Mouse (Mus musculus): ENCODE measurements around the gene Kcnh2. TPM values are rescaled to one million over a fixed set of nuclear protein-coding genes. Genes with fewer than 3 reads are reported as not detected.
"Not testable (repeated sequence)": the region's sequence is repeated elsewhere in the genome, so short reads cannot be mapped to it uniquely, and the experiment has no call there.

Kcnh2 gene
- total RNA-seq (2021) = 1 to 10 TPM; 1.4 to 2.2 TPM
- long read RNA-seq, experiment 1, partial matches to known transcripts = 1 of 3 reads
- long read RNA-seq, experiment 1, other reads (novel, unspliced or antisense) = 0 of 3 reads
- long read RNA-seq, experiment 2, partial matches to known transcripts = 0 of 2 reads
- long read RNA-seq, experiment 2, other reads (novel, unspliced or antisense) = 0 of 2 reads

- Histone ChIP-seq H3K27ac (no peak within 1 kb of the TSS), H3K4me3 (peak within 1 kb of the TSS; percentile 76)
- no peak for DNase-seq
- intact Hi-C loops (cut with DNase I) = no loop called here
- no peak for TF ChIP-seq CTCF (IDR thresholded peaks at IDR 0.05)
Measured at GRCm38 (mm10) chr5:24351278-24351677, at the start of gene Kcnh2. Gene Kcnh2 (minus strand): TSS chr5:24351604.

DNA sequence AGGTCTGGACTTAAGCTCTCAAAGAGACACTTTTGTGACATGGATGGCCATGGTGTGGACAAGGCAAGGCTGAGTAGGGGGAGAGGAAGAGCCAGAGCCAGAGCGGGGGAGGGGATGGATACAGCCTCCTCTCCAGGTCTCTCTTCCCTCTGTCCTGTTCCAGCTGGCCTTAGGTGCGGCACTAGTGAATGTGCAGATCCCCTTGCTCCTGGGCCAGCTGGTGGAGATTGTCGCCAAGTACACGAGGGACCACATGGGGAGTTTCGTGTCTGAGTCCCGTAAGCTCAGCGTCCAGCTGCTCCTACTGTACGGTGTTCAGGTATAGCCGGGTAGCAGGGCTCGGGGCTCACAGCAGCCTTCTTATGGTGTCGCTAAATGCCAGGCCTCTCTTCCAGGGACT is 49.0 kb upstream of the Kcnh2 start:
- peak; percentile 58 for DNase-seq
- Histone ChIP-seq H3K27ac (peak overlapping the region; percentile 38; the same call in 1 of the 2 replicates), H3K4me3 (no peak overlapping the region)
- TF ChIP-seq CTCF (IDR thresholded peaks at IDR 0.05) = no peak
- intact Hi-C loops (cut with DNase I) = no loop called here

DNA sequence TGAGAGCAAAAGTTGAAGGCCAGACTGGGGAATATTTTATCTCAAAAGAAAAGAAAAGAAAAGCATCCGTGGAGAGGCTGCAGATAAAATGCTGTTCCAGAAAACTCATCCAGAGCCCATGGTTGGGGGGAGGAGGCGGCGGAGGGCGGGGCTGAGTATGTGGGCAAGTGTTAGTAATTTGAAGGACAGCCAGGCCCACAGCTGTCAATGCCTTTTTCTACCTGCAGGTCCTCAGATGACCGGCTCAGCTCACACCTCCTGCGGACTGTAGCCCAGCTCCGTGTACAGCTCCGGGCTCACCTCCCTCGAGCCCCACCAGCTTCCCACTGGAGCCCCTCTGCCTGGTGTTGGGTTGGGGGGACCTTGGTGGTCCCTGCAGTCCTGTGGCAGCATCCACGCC is 48.3 kb upstream of the Kcnh2 start:
- TF ChIP-seq CTCF (IDR thresholded peaks at IDR 0.05) = no peak
- Histone ChIP-seq H3K4me3 (no peak overlapping the region; the same call in 1 of the 2 replicates), H3K27ac (peak overlapping the region; percentile 38; the same call in 1 of the 2 replicates)
- DNase-seq = peak; percentile 54
- intact Hi-C loops (cut with DNase I) = loop anchor here (5.0 kb wide), 1 partner anchor 73 kb away; no protein-coding TSS in a partner anchor

GRCm38 (mm10) chr5:24396254-24396653 is 44.9 kb upstream of the Kcnh2 start:
- not testable (repeated sequence) for H3K27ac ChIP-seq, H3K4me3 ChIP-seq, DNase-seq
- TF ChIP-seq CTCF (IDR thresholded peaks at IDR 0.05) = peak; percentile 44
- intact Hi-C loops (cut with DNase I) = loop anchor here (5.0 kb wide), 1 partner anchor 76 kb away; no protein-coding TSS in a partner anchor

- intact Hi-C loops (cut with DNase I) = no loop called here
- DNase-seq = peak; percentile 96
- peak overlapping the region; percentile 86 for H3K4me3 ChIP-seq
- TF ChIP-seq CTCF (IDR thresholded peaks at IDR 0.05) = peak; percentile 87
- H3K27ac ChIP-seq = peak overlapping the region; percentile 98
Measured at GRCm38 (mm10) chr5:24394165-24394894, 42.9 kb upstream of the Kcnh2 start.

DNA sequence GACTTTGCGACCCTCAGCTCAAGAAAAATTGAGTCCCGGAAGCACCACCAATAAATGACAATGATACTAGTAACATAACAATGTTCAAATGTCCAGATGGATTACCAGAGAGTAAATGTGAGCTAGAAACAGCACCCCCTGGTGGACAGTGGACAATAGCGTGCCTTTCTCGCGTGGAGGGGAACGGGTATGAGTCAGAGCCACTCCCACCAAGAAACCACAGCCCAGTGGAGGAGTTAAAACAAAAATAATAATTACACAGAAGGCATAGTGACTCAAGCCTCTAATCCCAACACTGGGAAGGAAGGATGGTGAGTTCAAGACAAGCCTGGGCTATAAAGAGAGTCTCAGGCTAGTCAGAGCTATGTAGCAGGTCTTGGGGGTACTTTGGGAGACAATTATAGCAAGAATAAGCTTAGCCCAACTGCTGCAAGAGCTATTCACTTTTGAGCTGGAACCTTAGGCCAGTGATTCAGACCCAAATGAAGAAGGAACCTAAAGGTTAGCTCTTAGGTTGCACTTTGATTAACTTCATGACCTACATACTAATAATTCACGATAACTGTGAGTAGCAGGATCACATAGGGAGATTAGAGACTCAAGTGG is 42.1 kb upstream of the Kcnh2 start, which contains the start of gene Abcb8:
TSS of gene Abcb8 (plus strand) at position 272 of the 606 bp plus-strand sequence.
- peak; percentile 77 for DNase-seq
- intact Hi-C loops (cut with DNase I) = no loop called here
- peak; percentile 90 for TF ChIP-seq CTCF (IDR thresholded peaks at IDR 0.05)
- Histone ChIP-seq H3K27ac (peak within 1 kb of the TSS; percentile 98), H3K4me3 (peak within 1 kb of the TSS; percentile 86)

GRCm38 (mm10) chr5:24392724-24393123 is 41.3 kb upstream of the Kcnh2 start:
- Histone ChIP-seq H3K27ac (peak overlapping the region; percentile 98), H3K4me3 (no peak overlapping the region)
- TF ChIP-seq CTCF (IDR thresholded peaks at IDR 0.05) = no peak
- DNase-seq = no peak
- intact Hi-C loops (cut with DNase I) = no loop called here

- no peak for DNase-seq
- intact Hi-C loops (cut with DNase I) = no loop called here
- Histone ChIP-seq H3K27ac (peak within 1 kb of the TSS; percentile 98), H3K4me3 (no peak within 1 kb of the TSS)
- TF ChIP-seq CTCF (IDR thresholded peaks at IDR 0.05) = no peak
Measured at GRCm38 (mm10) chr5:24391864-24392263, 40.5 kb upstream of the Kcnh2 start, which contains the start of gene Atg9b. Gene Atg9b (minus strand): TSS chr5:24392143.

DNA sequence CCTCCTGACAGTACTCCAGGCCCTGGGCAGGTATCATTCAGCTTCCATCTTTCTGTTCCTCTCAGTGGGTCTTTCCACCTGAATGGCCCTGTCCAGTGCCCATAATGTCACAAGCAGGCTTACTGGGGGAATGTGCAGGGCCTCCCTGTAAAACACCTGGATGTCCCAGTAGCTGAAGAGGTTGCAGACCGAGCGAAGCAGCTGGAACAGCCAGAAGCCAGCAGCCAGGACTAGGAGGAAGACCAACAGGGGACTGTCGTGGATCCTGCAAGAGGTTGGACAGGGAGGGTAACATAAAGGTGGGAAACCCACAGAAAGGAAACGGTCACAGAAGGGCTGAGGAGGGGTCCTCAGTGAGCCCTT is 38.2 kb upstream of the Kcnh2 start:
- DNase-seq = no peak
- intact Hi-C loops (cut with DNase I) = no loop called here
- Histone ChIP-seq H3K4me3 (no peak overlapping the region), H3K27ac (no peak overlapping the region)
- TF ChIP-seq CTCF (IDR thresholded peaks at IDR 0.05) = no peak

- H3K4me3 ChIP-seq = no peak overlapping the region
- H3K27ac ChIP-seq = no peak overlapping the region
- no peak for DNase-seq
- TF ChIP-seq CTCF (IDR thresholded peaks at IDR 0.05) = no peak
- intact Hi-C loops (cut with DNase I) = no loop called here
Measured at GRCm38 (mm10) chr5:24389011-24389657, 37.7 kb upstream of the Kcnh2 start.

- intact Hi-C loops (cut with DNase I) = no loop called here
- Histone ChIP-seq H3K27ac (peak overlapping the region; percentile 67), H3K4me3 (peak overlapping the region; percentile 73)
- no peak for TF ChIP-seq CTCF (IDR thresholded peaks at IDR 0.05)
- no peak for DNase-seq
Measured at GRCm38 (mm10) chr5:24388246-24388915, 37.0 kb upstream of the Kcnh2 start.

Measured in gastrocnemius, adult 2 months (tissue).